Mouse (Mus musculus): ENCODE data around the gene Tanc2.

The Tanc2 gene

GRCm38 (mm10) chr11:105835209-105835608 is 245.4 kb downstream of the Tanc2 start:
- DNase-seq (ENCODE audit: low read depth, low spot score): no peak

GRCm38 (mm10) chr11:105836344-105836891 is 246.6 kb downstream of the Tanc2 start:
- no peak for DNase-seq (ENCODE audit: low read depth, low spot score)

- DNase-seq (ENCODE audit: low read depth, low spot score): no peak
Measured at GRCm38 (mm10) chr11:105837962-105838361, 248.2 kb downstream of the Tanc2 start.

GRCm38 (mm10) chr11:105845901-105846300 is 256.1 kb downstream of the Tanc2 start:
- DNase-seq (ENCODE audit: low read depth, low spot score): no peak

GRCm38 (mm10) chr11:105855504-105855903 is 265.7 kb downstream of the Tanc2 start:
- DNase-seq (ENCODE audit: low read depth, low spot score): peak; percentile 69

GRCm38 (mm10) chr11:105858063-105858462 is 268.3 kb downstream of the Tanc2 start:
- DNase-seq (ENCODE audit: low read depth, low spot score): peak; percentile 43

- no peak for DNase-seq (ENCODE audit: low read depth, low spot score)
Measured at GRCm38 (mm10) chr11:105885558-105885957, 295.8 kb downstream of the Tanc2 start.

GRCm38 (mm10) chr11:105887281-105887680 is 297.5 kb downstream of the Tanc2 start:
- DNase-seq (ENCODE audit: low read depth, low spot score): no peak

GRCm38 (mm10) chr11:105899151-105899550 is 309.4 kb downstream of the Tanc2 start:
- DNase-seq (ENCODE audit: low read depth, low spot score): peak; percentile 54

- peak; percentile 63 for DNase-seq (ENCODE audit: low read depth, low spot score)
Measured at GRCm38 (mm10) chr11:105901501-105901900, 311.7 kb downstream of the Tanc2 start.

GRCm38 (mm10) chr11:105902956-105903355 is 313.2 kb downstream of the Tanc2 start:
- DNase-seq (ENCODE audit: low read depth, low spot score): no peak

- peak; percentile 85 for DNase-seq (ENCODE audit: low read depth, low spot score)
Measured at GRCm38 (mm10) chr11:105905529-105906213, 315.9 kb downstream of the Tanc2 start.

- peak; percentile 72 for DNase-seq (ENCODE audit: low read depth, low spot score)
Measured at GRCm38 (mm10) chr11:105907381-105907780, 317.6 kb downstream of the Tanc2 start.

GRCm38 (mm10) chr11:105908926-105909325 is 319.1 kb downstream of the Tanc2 start:
- no peak for DNase-seq (ENCODE audit: low read depth, low spot score)

GRCm38 (mm10) chr11:105909617-105910016 is 319.8 kb downstream of the Tanc2 start:
- no peak for DNase-seq (ENCODE audit: low read depth, low spot score)

- DNase-seq (ENCODE audit: low read depth, low spot score): no peak
Measured at GRCm38 (mm10) chr11:105911149-105911548, 321.4 kb downstream of the Tanc2 start.

GRCm38 (mm10) chr11:105911592-105912375 is 322.0 kb downstream of the Tanc2 start:
- peak; percentile 93 for DNase-seq (ENCODE audit: low read depth, low spot score)

GRCm38 (mm10) chr11:105913580-105913979 is 323.8 kb downstream of the Tanc2 start:
- DNase-seq (ENCODE audit: low read depth, low spot score): no peak

- no peak for DNase-seq (ENCODE audit: low read depth, low spot score)
Measured at GRCm38 (mm10) chr11:105920098-105920785, 330.5 kb downstream of the Tanc2 start.

GRCm38 (mm10) chr11:105920836-105921235 is 331.1 kb downstream of the Tanc2 start:
- no peak for DNase-seq (ENCODE audit: low read depth, low spot score)

GRCm38 (mm10) chr11:105921275-105921674 is 331.5 kb downstream of the Tanc2 start:
- no peak for DNase-seq (ENCODE audit: low read depth, low spot score)
